Mouse (Mus musculus) heart, postnatal 10 days (tissue): ENCODE data around the gene Bcar1. TPM values are rescaled to one million over a fixed set of nuclear protein-coding genes. Genes with fewer than 3 reads are reported as not detected.

Experiments used
- DNase-seq, 2 experiments: peaks; one replicate each; pipeline ENCODE4 v3.0.0; 2021
- intact Hi-C: fragments of 180-260 bp; cut with DNase I; formaldehyde crosslinking; loops from one replicate; pipeline ENCODE4 v1.15.1; 2025
- total RNA-seq, 2 experiments: library from RNA; stranded (reverse); gene quantifications; 2 replicates each; pipeline ENCODE4 v1.2.3; 2021

Bcar1 gene
- total RNA-seq, 2 experiments from 2014 or later, result 48.0 to 54.2 TPM

DNA sequence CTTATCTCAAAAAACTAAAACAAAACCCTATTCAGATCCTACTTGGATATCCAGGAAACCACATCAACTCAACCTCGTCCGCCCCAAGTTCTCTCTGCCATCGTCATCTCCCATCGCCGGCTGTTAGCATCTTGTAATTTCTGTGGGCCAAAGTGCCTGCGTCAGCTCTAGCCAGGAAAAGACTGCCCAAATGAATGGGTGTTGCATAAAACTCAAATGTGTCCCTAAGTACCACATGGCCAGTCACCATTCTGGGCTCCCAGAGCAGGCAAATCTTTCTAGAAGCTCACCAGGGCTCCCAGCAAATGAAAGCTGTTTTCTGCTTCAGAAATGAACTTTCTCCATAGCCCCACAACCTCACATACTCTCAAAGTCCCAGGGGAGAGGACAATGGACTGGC, 2.1 kb downstream of the Bcar1 start:
- intact Hi-C loops, result no loop called here
- DNase-seq, result peak; percentile 24 to 38

DNA sequence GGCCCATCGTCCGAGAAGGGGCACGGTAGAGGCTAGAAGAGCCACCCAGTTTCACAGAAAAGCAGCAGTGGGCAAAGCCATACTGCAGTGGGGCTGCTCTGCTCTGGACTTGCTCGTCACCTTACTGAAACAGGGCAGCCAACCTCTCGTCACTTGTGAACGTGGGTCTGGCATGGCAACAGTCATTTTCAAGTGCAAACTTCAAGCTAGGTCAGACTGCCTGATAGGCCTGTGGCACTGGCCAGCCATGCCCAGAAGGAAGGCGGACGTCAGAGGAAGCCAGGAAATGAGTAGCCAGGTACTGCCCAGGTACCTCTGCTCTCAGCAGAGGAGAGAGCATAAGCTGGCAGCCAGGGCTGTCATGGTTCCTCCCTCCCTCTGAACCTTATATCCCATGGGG, 2.6 kb downstream of the Bcar1 start:
- intact Hi-C loops, result no loop called here
- DNase-seq, result peak; percentile 63 to 68

DNA sequence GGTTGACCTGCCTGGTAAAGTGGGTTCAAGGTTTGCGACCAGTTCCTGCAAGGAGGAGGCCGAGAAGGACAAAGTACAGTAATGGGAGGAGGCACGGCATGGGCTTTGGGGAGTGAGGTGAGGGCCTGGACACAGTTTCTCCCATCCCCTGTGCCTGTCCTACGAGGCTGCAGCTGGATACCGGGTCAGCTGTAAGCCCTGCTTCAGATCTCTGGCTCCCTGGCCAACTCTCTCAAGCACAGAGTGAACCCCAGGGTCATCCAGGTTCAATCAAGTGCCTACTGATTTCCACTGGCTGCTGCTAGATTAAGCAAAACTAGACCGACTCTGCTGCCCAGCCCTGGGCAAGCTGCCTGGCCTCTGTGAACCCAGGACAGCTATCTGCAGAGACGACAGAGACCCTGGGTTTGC, 3.3 kb downstream of the Bcar1 start:
- intact Hi-C loops, result no loop called here
- peak in 1 of 2 experiments; percentile 70 for DNase-seq

DNA sequence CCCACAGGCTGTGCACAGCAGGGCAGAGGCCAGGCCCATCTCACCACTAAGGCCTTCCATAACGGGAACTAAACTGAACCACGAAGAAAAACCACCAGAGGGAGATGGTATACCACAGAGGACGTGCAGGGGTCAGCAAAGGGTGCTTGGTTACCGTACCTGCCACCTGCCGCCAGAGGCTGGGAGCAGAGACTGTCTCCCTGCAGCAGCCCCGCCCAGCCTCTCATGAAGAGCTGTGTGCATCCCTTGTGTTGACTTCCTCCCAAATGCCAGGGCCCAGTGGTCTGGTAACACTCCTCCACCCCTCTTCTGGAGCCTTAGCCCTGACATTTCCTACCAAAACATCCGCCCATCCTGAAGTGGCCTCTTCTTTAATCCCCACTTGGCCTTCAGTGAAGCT, 4.0 kb downstream of the Bcar1 start:
- intact Hi-C loops, result loop anchor here (5.0 kb wide), 1 partner anchor 73 kb away; no protein-coding TSS in a partner anchor
- DNase-seq, result no peak

DNA sequence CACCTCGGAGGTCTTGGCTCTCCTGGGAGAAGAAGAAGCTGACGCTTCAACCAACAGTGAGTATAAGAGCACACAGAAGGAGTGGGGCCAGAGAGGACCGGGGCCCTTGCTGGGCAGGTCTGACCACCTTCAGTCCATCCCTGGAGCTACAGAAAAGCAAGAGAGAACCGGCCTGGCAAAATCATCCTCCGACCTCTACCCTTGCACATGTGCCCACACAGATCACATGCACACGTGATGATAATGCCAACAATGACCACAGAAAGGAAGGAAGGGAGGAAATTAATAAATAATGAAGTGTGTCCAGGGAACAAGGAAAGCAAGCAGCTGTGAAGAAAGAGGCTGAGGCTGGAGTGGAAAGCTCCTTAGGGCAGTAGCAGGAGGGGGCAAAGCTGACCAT, 4.7 kb downstream of the Bcar1 start:
- intact Hi-C loops, result loop anchor here (5.0 kb wide), 1 partner anchor 73 kb away; no protein-coding TSS in a partner anchor
- peak in 1 of 2 experiments; percentile 5 for DNase-seq

DNA sequence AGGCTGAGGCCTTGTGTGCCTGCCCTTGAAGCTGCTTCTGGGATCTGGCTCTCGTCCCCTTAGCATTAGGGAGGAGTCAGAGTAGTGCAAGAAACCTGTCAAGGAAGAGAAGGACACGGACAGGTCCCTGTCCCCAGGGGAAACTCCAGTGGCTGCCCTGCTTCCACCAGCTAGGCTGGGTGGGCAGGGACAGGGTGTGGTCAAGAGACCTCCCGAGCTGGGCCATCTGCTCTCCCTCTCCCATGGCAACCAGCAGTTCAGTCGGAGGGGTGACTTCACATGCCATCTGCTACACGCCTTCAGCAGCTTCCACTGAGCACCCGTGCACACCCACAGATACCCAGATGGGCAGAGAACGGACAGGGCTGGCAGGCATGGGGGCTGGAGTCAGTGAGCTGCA, 7.3 kb downstream of the Bcar1 start:
- DNase-seq, result peak in 1 of 2 experiments; percentile 9
- intact Hi-C loops, result loop anchor here (5.0 kb wide), 1 partner anchor 76 kb away; no protein-coding TSS in a partner anchor

DNA sequence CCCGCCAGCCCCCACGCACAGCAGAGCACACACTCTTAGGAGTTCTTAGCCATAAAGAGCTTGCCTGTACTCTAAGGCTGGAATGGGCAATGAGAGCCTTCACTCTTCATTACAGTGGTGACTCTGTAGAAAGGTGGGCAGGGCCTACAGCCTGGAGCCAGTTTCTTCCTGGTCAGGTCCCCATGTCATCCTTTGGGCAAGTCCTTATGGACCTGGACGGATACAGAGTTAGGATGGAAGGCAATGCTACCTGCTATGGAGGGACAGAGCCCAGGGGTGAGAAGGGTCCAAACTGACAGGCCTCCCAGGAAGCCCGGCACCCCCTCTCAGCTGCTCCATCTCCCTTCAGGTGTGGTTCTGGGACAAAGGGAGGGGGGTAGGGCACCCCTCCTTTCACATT, 7.8 kb downstream of the Bcar1 start:
- no peak for DNase-seq
- intact Hi-C loops, result loop anchor here (5.0 kb wide), 1 partner anchor 77 kb away; no protein-coding TSS in a partner anchor

DNA sequence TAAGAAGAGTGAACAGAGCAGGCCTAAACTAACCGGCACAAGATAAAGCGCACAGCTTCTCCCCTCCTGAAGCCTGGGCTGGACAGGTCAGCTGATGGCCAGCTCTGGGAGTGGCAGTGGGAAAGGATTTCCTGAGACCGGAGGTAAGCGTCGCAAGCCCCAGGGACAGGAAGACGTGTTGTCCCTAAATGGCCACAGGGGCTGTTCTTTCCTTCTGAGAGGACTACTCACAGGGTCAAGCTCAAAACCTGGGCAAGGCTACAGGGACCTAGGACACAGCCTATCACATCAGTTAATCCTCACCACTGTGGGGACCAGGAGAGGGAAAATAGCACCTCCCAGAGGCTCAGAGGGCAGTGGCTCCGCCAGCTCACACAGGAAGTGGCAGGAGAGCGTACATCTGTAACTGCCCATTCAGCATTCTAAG, 8.3 kb downstream of the Bcar1 start:
- intact Hi-C loops, result loop anchor here (5.0 kb wide), 1 partner anchor 77 kb away; no protein-coding TSS in a partner anchor
- peak; percentile 60 to 61 for DNase-seq

DNA sequence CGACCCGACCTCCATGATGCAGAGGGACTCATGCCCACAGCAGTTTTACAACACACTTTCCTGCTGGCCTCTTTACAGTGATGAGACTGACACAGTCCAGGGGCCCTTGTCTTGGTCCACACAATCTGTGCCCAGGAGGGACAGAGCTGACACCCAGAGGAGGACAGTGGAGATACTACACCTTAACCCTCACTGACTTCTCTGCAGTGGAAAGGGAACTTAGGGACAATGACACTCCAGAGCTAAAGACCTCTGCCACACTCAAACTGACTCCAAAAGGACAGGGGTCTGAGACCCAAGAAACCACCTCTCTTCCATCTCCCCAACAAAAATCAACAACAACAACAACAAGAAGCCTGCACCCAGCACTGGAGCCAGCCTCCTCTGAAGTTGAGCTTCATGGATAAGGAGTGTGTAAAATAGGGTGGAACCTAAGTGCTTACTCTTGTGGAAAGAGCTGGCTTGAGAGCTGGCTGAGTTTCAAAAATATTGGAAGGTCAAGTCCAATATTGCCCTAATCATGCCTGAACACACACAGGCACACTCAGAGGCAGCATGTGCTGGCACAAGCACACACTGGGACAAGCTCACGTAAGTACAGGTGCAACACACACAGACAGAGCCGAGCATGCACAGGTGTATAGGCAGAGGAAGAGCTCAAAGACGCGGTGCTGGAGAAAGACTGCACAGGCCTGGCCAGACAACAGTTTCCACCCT, 9.2 kb downstream of the Bcar1 start:
- DNase-seq, result peak in 1 of 2 experiments; percentile 23
- intact Hi-C loops, result no loop called here

DNA sequence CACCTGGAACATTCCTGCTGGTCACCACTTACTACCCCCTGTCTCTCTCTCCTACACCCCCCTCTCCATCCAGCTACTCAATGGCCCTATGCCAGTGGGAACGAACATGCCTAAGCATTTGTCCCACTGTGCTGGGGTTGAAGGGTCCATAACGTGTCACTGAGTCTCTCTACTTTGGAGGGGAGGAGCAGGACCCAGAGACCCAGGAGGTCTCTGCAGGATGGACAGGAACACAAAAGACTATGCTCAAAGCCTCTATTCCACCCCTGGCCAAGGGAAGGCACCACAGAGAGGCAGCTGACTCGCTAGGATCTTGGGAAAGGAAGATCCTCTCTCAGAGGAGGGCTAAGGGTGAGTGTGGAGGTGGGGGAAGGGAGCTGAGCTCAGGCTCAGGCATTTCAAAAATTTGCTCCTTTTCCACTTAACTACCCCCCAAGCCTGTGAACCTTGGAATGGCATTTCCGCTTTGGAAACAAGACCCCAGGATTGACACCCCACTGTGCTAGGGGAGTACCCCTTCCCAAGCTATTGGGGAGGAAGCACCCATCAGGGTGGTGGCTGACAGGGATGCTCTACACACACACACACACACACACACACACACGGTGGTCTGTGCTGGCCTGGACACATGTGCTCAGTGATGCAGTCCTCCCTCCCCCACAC, 9.9 kb downstream of the Bcar1 start:
- intact Hi-C loops, result no loop called here
- DNase-seq, result no peak

DNA sequence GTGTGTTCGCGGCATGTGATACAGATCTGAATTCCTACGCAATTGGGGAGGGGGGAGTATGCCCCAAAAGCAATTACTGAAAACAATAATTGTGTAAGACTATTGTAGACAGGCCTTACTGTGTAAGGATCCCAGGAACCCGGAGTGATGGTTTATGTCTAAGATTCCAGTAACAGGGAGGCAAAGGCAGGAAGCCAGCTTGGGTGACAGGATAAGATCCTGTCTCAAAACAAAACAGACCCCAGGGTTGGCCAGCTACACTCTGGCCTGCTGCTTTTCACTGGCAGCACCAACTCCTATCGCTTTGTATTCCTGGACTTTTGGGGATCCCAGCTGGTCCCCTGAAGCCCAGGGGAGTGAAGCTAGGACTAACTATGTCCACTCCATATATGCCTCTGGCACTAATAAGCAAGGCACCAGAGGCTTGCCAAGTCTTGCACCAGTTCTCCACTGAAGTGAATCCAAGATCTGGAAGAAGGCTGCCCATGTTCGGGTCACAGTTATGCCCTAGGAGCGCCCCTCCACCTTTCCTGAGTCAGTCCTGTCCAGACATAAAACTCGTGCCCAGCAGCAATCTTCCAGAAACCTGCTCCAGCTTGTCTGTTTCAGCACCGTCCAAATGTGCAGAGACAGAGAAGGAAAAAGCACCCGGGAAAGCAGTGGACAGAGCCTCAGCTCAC, 11.1 kb downstream of the Bcar1 start:
- no peak for DNase-seq
- intact Hi-C loops, result no loop called here

DNA sequence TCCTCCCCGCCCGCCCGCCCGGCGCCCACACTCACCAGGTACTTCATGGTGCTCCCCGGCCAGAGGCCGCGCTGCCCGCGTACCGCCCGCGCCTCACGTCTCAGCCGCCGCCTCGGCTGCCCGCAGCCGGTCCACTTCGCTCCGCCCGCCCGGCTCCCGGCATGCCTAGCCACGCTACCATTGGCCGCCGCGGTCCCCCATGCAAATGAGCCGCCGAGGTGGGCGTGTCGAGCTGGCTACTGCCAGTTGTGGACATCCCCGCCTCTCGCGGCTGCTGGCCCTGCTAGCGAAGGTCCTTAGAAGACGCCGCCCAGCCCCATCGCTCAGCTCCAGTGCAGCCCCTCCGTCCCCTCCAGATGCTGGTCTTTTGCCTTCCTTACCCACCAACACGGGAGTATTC, 11.6 kb downstream of the Bcar1 start:
- intact Hi-C loops, result no loop called here
- DNase-seq, result peak; percentile 99

DNA sequence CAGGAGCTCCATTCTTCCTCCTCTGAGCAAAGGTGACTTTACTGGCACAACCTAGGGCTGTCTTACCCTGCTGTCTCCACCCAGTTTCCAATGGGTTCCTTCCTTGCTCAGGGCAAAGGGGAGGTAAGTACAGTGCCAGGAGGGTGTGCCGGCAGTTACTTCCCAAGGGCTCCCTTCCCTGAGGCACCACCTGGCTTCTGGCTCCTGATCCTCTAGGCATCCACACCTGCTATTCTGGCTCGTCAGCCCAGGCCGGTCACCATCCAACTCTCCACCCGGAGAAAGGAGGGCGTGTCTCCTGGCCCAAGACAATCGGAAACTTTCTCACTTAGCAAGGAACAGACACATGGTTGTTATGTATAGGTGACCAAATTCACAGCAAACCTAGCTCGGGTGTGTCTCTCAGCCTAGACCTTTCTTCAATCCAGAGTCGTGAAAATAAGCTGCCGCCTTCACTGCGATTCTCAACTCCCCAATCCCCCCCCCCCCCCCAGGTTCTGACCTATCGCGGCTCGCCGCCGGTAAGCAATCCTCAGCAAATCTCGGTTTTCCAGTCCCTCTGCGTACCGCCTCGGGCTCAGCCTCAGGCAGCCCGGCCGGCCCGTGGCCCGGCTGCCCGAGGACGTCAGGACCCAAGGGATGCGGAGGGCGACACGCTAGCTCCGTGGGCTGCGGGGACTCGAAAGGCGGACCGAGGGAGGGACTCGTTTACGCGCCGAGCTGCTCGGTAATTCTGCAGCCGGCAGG, 12.2 kb downstream of the Bcar1 start:
- DNase-seq, result peak in 1 of 2 experiments; percentile 60
- intact Hi-C loops, result no loop called here

DNA sequence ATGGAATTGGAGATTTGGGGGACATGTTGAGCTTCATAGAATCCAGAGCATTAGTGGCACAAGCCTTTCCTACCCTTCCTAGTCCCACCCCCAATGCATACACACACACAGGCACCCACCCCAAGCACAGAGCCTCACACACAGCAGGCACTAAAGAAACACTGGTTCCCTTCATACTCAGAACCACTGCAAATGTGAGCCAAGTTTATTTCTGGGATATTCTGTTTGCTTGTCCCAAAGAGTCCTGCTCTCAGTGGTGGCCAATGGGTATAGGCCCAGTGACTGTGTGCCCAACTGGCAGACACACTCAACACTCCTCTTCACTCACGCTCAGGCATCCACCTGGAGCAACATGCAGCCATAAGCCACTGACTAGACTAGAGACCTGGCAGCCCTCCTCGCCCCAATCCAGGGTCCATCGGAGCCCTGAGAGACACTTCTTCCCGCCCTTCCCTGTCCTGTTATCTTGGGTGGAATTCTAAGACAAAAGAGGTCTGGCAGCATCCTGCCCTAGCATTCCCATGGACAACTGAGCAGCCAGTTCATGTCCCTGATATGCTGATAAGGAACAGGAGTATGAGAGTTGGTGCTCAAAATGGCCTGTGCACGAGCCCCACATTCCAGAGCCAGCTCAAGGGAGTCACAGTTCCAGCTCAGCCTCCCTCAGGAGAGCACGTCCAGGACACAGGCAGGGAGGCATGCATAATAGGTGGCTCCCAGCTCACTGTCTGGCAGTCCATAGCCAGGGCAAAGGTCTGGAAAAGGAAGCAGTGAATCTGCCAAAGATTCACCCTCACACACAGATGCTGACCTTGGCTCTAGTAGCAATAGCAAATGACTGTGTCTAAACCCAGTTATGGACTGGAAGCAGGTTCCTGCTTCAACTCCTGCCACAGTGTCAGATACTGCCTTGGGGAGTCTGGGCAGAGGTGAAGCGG, 14.1 kb downstream of the Bcar1 start:
- peak in 1 of 2 experiments; percentile 58 for DNase-seq
- intact Hi-C loops, result no loop called here

DNA sequence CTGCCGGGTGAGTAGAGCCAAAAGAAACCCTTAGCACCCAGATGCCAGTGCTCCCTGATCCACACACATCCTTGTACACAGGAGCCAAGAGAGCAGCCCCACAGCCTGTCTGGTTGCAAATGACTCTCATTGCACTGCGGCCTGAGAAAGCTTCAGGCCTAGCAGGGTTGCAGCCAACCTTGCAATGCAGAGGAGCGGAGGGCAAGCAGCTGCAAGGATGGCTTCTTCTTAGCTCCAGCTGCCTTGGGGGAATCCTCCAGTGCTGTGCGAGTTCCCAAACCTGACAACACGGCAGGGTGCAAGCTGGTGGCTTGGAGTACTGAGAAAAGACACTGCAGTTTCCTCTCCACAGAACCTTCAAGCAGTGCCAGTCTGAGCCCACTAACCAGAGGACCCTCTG, 15.1 kb downstream of the Bcar1 start:
- intact Hi-C loops, result no loop called here
- DNase-seq, result no peak

DNA sequence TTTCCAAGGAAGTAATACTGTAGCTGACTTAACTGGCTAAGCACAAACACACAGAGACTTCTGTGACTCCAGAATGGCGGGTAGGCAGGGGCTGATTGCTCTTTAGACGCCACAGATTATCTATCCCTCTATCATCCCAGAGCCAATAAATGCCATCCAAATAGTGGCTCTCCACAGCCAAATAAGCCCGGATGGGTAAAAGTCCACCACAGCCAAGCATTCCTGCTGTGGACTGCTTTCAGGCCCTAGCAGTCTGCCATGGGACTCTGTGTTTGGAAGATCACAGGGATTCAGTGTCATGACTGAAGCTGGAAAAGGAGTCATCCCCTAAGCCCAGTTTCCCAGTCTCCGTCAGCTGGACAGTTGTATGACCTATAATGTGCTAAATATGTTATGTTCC, 16.1 kb downstream of the Bcar1 start:
- intact Hi-C loops, result no loop called here
- DNase-seq, result no peak

DNA sequence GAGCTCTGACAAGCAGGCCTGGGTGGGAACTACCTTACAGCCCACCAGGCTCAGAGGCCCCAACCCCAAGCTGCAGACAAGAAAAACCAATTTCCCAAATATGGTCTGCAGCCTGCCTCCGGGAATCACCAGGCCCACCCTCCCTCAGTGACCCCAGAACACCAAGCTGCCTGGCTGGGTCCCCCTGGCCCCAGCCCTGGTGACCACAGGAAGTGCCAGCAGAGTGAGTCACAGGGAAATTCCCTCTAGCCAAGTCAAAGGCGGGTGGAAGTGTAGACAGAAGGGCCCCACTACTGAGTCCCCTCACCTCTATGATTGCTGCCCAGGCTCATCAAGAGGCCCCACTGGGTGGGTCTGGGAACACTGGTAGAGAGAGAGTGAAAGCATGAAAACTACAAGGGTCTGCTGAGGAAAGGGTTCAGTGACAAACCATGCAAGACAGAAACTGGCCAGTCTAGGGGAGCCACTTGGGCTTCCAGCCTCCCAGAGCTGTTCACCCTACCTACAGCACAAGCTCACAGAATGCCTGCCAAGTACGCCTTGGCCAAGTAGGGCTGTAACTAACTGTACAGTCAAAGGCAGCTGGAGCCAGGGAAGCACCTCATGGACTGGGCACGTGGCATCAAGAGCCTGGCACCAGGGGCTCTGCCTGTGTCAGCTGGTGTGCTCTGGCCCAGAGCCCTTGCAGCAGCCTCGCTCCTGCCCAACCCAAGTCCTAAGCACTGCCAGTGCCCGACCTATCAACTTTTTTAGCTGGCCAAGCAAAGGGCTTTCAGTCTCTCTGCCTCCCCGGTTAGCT, 17.3 kb downstream of the Bcar1 start:
- peak; percentile 90 to 92 for DNase-seq
- intact Hi-C loops, result no loop called here

DNA sequence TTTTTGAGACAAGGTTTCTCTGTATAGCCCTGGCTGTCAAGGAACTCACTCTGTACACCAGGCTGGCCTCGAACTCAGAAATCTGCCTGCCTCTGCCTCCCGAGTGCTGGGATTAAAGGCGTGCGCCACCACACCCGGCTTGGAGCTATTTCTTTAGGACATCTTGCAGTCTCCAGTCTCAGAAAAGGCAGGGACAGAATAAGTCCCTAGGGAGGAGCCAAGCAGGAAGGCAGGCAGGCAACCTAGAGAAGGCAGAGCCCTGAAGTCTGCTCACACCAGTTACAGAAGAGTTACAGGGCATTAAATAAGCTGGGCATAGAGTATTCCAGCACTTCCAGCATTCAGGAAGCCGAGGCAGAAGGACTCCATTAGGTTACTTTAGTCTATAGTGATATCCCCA, 18.3 kb downstream of the Bcar1 start:
- DNase-seq, result no peak
- intact Hi-C loops, result no loop called here

DNA sequence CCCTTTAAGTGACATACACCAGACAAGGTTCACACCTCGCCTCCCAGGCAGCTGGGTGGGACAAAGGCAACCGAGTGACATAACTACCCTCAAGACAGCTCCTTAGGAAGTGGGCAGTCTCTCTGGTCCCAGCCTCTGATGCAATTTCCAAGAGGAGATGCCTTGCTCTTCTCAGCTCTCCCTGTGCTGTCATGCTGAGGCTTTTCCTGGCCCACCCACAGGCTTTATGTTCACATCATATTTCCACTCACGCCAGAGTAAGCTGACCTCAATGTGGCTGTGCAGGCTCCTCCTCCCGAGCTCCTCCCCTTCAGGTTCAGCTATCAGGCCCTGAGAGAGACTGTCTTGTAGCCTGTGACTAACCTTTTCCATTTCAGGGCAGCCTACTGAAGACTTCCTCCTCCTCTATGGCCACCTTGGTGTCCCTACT, 23.5 kb downstream of the Bcar1 start:
- DNase-seq, result no peak
- intact Hi-C loops, result no loop called here
